Mouse (Mus musculus) layer of hippocampus, adult 9-11 months (tissue): ENCODE data around the gene Sptb.
A peak's percentile ranks its signal among the peaks of the same experiment; 100 is the strongest.

Experiments
- DNase-seq: peaks from one replicate; pipeline ENCODE4 v3.0.0; 2022

The Sptb gene

GRCm38 (mm10) chr12:76604546-76604945 lies 105.8 kb downstream of the Sptb start:
- DNase-seq, result no peak

DNA sequence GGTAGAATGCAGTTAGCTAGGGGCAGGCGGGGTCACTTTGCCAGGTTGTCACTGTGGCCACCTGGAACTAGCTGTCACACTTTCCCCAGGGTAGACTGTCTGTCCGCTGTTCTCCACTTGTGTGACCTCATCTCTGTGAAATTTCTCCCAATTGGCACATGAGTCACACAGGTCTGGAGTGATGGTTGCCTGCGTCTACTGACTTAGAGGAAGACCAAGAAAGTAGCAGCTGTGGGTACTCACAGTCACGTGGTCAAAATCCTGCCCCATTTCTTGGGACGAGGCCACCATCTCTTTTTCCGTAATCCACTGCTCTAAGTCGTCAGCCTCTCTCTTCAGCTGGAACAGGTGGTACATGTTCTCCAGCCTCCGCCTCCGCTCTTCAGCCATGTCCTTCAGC lies 106.6 kb downstream of the Sptb start:
- DNase-seq, result no peak

DNA sequence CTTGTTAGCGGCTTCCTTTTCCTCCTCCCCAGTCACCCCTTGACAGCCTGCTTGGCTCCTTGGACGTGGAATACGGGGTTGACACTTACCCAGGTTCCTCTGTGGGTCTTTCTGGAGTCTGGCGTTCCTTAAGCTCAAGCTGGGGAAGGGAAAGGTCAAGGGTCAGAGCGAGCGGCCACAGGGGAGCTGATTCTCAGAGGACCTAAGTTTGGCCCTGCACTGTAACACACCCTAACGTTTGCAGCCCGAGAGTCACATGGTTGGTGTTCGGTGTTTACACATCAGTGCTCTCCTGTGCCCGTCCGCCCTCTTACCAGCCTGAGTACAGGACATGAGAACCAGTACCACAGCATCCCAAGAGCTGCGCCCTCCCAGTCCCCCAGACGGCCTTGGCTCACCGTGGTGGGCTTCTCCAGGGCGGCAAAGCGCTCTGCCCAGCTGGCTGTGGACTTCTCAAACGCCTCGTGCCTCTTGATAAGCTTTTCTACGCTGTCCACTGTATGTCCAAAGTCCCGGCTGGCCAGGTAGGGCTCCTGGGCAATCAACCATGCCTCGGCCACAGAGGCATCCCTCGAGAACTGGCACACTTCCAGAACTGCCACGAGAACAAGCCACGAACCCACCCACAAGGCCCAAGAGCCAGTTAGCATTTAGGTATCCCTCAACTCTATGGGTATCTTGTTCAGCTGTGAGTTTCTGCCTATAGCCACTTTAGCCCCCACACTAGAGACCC lies 112.0 kb downstream of the Sptb start:
- DNase-seq, result no peak

DNA sequence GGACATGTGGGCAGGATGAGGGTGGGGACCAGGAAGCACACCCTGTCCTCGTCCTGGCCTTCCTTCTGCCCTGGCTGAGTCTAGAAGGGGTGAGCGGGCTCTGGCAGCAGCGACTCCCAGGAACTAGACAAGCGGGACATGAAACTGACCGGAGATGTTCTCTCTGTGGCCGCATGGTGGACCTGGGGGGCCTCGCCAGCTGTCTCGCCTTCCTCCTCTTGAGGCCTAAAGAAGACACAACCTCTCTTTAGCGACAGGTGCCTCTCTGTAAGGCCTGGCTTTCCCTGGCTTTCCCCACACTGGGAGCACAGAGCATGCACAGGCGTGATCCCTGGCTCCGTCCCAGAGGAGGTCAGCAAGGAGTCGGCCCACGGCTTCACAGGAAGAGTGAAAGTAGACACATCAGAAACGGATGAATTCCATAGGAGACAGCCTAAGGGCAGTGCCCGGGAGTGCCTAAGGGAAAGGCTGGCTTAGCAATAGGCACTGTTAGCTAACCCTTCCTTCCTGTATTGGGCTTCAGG lies 112.7 kb downstream of the Sptb start:
- no peak for DNase-seq

- DNase-seq, result peak; percentile 78
Observed at GRCm38 (mm10) chr12:76596292-76597023, 113.9 kb downstream of the Sptb start.

GRCm38 (mm10) chr12:76595830-76596229 lies 114.5 kb downstream of the Sptb start:
- peak; percentile 80 for DNase-seq

DNA sequence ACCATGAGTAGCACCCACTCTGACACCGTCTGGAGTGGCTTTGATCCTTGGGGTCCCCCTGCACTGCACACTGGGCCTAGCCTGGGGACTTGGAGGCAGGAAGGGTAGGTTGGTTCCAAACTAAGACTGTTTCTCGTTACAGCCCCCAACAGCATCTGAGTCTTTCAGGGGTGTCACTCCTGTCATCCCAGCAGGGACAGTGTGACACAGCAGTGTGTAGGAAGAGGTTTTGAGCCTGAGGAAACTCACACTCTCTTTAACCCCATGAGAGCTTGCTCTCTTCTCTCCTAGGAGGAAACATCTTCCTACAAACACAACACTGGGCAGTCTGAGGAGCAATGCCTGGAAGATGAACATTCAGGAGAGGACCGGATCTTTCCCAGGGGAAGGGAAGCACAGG lies 115.8 kb downstream of the Sptb start:
- no peak for DNase-seq

GRCm38 (mm10) chr12:76593839-76594322 lies 116.5 kb downstream of the Sptb start:
- DNase-seq, result peak; percentile 86

DNA sequence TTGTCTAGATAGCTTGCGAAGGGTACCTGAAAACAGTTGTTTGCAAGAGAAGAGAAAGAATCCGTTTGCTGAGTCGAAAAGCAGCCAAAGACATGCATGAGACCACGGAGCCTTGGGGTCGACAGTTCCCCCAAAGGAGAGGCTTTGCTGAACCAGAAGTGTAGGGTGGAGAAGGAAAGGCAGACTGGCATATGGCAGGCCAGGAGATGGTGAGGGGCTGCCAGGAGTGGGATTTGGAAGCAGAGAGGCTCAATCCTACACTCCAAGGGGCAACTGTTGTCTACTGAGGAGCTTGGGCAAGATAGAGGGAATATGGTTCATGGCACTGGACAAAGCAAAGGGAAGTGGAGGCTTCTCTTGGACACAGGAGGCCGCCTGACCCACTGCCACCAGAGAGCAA lies 117.1 kb downstream of the Sptb start:
- no peak for DNase-seq

DNA sequence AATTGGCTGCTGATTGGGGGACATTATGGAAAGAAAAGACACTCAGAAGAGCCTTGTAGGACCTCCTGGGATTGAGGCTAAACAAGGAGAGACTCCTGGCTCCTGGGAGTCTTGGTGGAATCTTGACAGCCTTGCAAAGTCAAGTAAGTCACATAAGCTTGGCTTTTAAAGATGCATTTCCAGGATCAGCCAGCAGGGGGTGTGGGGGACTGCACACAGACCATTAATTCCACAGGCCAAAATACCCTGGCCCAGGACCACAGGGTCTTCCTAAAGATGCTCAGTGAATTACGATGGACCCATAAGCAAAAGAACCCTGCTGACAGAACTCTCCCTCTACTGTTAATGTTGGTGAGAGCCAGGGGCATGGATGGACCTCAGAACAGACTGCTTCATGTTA lies 118.1 kb downstream of the Sptb start:
- DNase-seq, result no peak

- no peak for DNase-seq
Observed at GRCm38 (mm10) chr12:76591037-76591436, 119.3 kb downstream of the Sptb start.

- no peak for DNase-seq
Observed at GRCm38 (mm10) chr12:76589531-76589930, 120.8 kb downstream of the Sptb start.

DNA sequence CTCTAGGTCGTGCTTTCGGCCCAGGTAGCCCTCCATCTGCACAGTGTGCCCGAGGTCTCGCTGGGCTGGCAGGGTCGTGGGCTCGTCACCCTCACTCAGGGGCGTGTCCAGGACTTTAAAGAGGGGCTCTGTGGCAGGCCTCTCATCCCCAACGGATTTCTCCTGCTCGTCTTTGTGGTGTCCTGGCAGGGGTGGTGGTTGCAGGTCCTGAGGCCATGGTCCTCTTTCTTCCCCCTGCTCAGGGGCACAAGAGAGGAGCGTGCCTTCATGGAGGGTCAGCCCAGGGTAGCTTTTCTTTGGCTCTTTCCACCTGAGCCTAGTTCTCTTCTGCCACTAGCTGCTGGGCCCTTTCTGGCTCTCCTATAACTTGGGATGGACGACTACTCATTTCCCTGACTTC lies 123.0 kb downstream of the Sptb start:
- DNase-seq, result no peak

GRCm38 (mm10) chr12:76585028-76585427 lies 125.3 kb downstream of the Sptb start:
- no peak for DNase-seq

- no peak for DNase-seq
Observed at GRCm38 (mm10) chr12:76583454-76583853, 126.9 kb downstream of the Sptb start.

GRCm38 (mm10) chr12:76582841-76583240 lies 127.5 kb downstream of the Sptb start:
- DNase-seq, result no peak

GRCm38 (mm10) chr12:76582139-76582538 lies 128.2 kb downstream of the Sptb start:
- peak; percentile 72 for DNase-seq

DNA sequence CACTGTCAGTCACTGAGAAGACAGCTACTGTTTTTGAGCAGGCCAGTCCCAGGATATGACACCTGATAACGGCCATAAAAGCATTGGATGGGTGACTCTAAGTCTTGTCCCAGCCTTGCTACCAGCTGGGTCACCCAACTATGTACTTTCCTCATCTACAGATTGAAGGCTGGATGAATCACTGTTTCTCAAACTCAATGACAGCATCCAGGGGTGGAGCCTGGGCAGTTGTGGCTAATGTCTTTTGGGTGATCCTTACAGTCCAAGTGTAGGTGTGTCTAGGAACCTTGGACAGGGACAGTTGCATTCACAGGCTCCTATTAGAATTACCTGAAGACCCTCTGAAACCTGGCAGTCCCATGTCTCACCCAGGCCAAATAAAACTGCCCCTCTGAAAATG lies 130.5 kb downstream of the Sptb start:
- no peak for DNase-seq

- DNase-seq, result no peak
Observed at GRCm38 (mm10) chr12:76578465-76578864, 131.9 kb downstream of the Sptb start.

GRCm38 (mm10) chr12:76577858-76578257 lies 132.5 kb downstream of the Sptb start:
- DNase-seq, result no peak

DNA sequence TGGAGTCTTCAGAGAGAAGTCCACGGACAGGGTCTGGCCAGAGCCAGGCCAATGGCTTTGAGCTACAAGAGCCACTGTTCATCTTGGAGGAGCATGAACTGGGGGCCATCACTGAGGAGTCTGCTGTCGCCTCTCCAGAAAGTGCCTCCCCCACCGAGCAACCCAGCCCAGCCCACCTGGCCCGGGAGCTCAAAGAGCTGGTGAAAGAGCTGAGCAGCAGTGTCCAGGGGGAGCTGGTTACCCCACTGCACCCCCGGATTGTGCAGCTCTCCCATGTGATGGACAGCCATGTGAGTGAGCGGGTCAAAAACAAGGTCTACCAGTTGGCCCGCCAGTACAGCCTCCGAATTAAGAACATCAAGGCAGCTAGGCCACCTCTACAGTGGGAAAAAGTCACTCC lies 133.5 kb downstream of the Sptb start:
- no peak for DNase-seq

DNA sequence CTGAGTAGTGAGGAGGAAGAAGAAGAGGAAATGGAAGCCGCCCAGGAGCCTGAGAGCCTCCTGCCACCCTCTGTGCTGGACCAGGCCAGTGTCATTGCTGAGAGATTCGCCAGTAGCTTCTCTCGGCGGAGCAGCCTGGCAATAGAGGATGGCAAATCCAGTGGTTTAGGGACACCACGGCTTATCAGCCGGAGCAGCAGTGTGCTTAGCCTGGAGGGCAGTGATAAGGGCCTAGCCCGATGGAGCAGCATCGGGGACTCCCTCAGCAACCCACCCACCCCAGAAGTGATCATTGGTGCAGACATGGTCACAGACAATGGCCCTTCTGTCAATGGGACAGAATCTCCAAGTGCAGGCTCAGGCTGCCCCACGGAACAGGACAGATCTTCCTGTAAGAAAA lies 134.3 kb downstream of the Sptb start:
- no peak for DNase-seq

DNA sequence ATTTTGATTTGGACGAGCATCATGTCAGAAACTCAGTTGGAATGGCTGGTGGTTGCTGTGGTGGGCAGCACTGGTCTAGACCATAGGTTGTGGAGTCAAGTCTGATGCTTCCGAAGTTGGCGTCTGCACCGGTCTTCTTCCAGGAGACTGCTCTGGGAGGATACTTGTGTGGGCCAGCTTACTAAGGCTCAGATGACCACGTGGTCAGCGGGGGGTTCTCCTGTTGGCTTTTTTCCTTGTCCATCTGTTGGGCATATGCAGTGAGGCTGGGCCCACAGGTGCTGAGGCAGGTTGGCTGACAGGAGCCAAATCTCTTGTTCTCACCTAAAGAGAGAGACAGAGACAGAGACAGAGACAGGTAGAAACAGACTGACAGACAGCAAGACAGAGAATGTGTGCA lies 135.5 kb downstream of the Sptb start:
- no peak for DNase-seq

DNA sequence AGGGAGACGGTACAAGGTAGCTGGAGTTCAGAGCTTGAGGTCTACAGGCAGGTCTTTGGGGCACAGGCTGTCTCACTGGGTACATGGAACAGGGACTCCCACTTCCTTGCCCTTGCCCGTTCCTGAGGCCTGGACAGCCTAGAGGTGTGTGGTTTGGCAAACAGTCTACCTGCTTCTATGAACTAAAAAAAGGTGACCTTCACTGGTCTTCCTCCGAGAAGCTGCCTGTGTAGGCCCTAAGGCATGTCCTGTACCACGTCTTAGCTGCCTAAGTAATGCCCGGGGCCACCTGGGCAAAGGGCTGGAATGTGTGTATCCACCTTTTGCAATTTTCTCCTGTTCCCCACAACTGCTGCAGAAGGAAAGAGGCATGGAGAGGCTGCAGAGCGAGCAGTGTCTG lies 137.0 kb downstream of the Sptb start:
- no peak for DNase-seq
